Mouse (Mus musculus): Measurements from ENCODE around the gene Hhex.

Hhex gene

GRCm38 (mm10) chr19:37449246-37449645, 14.6 kb downstream of the Hhex start:
- DNase-seq (ENCODE audit: low read depth, low spot score): no peak

DNA sequence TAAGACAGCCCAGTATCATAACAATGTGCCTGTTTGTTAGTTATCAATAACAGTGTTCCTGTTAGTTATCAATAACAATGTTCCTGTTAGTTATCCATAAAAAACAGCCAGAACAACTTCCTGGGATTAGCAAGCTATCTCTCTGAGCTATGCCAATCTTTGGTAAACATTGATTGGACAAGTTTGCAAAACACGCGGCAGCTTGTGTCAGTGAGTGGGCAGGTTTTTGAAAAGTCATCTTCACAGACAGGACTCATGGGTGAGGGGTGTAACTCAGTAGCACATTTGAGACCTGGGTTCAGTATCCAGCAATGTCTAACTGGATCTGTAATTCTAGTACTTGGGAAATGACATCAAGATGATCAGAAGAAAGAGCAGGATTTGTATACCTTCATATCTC, 20.9 kb downstream of the Hhex start:
- DNase-seq (ENCODE audit: low read depth, low spot score): no peak

DNA sequence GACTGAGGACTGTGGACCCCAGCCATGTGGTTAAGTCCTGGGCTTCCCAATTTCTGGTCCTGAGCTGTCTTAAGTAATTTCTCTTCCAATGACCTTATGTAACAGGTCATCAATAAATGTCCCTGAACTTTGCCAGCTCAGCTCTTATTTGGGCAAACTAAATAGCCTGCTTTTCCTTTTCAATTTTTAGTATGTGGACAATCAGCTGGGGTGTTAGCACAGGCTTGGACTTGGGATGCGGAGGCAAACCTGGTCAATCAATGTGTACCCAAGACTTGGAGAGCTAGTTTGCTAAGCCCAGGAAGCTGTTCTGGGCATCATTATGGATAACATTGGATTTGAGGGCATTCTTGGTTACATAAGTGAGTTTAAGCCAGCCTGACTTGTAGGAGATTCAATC, 21.4 kb downstream of the Hhex start:
- DNase-seq (ENCODE audit: low read depth, low spot score): no peak

GRCm38 (mm10) chr19:37458013-37458412, 23.4 kb downstream of the Hhex start:
- DNase-seq (ENCODE audit: low read depth, low spot score): no peak

DNA sequence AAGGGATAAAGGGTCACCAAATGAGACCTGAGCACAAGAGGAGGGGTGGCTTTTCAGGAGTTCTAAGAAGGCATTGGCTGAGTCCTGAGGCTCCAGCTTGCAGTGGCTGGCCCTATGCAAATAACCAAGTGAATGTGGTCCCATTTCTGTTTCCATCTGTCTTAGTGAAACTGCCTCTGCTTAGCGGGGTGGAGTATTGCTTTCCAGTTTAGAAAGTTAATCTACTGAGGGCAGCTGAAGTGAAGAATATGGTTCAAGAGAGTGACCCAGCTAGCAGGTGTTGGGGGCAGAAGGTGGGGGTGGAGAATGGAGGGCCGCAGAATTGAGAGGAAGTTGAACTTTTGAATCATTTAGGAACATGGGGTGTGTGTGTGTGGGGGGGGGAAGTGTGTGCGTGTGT, 31.8 kb downstream of the Hhex start:
- no peak for DNase-seq (ENCODE audit: low read depth, low spot score)

DNA sequence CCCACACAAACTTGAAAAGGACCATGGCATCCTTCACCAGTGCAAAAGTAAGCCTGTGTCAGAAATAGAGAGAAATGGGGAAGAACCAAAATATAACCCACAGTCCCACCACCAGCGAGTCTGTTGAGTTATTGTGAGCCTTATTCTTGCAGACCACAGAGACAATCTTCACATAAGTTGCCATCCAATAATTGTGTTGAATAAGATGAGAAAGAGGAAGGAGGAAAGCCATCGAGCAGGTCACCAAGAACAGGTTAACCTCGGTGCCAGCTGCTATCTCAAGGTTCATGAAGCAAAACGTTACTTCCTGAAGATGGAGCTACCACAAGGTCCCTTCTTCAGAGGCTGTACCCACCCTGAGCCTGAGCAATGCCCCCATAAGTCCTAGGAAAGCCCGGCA, 32.4 kb downstream of the Hhex start:
- no peak for DNase-seq (ENCODE audit: low read depth, low spot score)

DNA sequence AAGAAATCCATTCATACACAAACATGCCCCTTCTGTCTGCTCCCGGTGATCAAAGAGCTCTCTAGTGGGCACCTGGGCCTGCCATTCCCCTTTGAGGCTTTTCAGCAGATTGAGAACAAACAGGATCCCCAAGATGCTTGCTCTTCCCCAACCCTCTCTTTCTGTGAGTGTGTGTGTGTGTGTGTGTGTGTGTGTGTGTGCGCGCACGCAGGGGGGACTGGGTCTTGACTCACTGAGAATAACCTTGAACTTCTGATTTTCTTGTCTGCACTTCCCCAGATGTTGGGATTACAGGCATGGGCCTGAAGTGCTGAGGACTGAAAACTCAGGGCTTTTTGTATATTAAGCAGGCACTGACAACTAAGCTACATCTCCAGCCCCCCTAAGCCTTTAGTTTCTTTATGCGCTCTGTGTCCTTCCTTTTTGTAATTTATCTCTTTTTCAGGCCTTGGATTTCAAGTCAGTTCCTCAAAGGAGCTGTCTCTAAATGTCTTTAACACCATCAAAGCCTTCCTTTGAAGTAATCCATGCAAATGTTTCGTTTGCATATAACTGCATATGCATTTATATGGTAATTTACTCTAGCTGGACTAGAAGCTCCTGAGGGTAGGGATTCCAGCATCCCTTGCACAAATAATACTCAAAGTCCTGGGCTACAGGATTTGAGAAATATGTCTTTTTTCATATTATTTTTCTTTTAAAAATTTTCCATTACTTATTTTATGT, 34.4 kb downstream of the Hhex start:
- DNase-seq (ENCODE audit: low read depth, low spot score): no peak

DNA sequence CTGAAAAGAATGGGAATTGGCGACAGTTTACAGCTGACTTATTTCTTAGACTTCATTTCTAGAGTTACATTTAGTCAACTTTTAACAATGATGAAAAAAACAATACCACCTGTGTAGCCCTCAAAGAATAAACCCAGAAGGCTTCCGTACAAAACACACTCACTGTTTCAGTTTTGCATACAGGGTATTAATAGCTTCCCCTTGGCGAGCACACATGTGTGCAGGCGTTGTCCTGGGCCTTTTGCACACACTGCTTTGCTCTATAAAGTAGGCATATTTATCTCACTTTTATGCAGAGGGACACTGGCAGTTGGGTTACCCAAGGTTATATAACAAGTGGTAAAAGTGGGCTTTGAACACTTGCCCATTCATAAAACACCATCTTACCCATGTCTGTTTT, 37.1 kb downstream of the Hhex start:
- DNase-seq (ENCODE audit: low read depth, low spot score): no peak

DNA sequence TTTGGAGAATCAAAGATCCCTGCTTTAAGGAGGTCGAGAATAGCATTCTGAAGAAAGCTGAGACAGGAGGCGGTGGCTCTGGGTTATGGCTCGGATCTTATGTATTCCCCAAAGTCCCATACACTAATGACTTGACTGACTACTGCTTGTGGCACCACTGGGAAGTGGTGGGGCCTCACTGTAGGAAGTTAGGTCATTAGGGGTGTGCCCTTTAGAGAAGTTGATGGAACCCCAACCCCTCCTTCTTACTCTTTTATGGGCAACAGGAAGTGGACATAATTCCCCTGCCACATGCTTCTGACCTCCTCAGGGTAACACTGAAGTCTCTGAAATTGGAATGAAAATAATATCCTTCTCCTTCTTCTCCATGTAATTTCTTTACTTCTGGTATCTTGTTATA, 38.0 kb downstream of the Hhex start:
- DNase-seq (ENCODE audit: low read depth, low spot score): no peak

DNA sequence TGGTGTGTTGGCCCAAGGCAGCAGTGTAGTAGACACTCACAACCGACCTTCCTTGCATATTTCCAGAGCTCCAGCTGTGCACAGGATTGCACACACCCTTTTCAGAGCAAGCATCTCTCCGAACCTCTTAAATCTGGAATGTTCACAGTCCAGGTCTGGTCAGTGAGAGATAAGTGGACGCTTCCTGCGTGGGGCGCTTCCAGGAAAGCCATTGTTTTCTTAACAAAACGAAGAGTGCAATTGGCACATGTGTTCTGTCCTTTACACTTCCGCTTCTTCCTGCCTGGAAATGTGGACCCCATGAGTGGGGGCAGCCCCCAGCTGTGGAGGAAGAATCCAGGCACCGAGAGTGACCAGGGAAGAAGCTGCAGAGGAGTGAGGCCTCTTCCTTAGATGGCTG, 47.1 kb downstream of the Hhex start:
- DNase-seq (ENCODE audit: low read depth, low spot score): no peak

GRCm38 (mm10) chr19:37482556-37483187, 48.1 kb downstream of the Hhex start:
- no peak for DNase-seq (ENCODE audit: low read depth, low spot score)

DNA sequence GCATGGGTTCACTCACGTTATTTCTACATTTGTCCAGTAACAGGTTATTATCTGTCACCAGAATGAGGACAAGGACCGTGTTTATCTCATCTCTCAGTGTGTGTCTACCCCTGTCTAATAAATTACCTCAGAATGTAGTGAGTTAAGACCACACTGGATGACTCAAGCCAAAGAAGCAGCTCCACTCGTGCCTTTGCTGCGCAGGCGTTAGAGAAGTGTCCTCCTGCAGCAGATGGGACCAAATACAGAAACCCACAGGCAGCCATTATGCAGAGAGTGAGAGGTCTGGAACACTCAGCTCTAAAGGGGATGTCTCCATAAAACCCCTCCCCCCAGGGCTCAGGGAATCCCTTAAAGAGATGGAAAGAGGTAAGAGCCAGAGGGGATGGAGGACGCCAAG, 50.2 kb downstream of the Hhex start:
- DNase-seq (ENCODE audit: low read depth, low spot score): no peak

- no peak for DNase-seq (ENCODE audit: low read depth, low spot score)
These were observed 52.2 kb downstream of the Hhex start for GRCm38 (mm10) chr19:37486801-37487200.

DNA sequence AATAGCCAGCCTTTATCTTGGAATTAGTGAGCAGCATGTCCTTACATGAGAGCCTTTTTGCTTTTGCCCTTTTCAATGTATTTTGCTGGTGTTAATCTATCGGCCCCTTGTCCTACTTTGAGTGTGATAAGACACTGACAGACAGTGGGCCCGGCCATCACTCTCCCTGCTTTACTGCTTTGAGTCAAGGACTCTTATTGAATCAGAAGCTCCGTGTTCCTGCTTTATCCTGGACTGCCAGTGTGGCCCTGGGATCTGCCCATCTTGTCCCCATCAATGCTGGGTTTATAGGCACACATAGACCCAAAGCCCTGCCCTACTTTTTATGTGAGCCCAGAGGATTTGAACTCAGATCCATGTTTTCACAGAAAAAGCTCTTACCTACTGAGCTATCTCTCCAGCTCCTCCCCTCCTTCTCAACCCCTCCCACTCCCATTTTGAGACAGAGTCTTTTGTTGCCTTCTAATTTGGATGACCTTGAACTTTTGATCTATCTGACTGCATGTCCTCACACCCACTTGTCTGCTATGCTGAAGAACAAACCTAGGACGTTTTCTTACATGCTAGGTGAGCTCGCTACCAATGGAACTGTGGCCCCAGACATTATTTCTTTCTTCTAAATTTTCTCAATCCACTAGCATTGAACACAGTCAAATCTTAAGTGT, 53.3 kb downstream of the Hhex start:
- no peak for DNase-seq (ENCODE audit: low read depth, low spot score)

DNA sequence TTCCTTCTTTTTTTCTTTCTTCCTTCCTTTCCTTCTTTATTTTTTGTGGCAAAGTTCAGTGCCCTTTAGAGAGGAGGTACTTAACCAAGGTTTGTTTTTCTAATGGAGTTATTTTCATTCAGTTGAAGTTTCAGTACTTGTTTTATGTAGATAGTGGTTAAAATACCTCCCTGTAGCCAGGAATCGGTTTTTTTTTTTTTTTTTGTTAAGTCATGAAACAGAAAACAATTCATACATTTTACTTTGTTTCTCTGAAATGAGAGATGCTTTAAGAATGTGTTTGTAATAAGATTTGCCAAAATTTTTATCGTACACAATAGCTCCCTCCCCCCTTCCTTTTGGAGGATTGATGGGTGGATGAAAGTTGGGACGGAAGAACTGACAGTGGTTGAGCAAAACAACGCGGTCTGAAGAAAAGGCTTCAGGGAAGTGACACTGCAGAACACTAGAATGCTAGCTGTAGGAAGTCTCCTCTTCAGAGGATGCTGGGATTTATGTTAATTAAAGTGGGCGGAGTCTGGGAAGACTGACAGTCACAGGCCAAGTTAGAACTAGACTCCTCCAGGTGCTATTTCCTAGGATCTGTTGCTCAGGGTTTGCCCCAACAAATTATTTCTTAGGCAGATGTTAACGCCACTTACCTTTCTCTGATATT, 54.1 kb downstream of the Hhex start:
- DNase-seq (ENCODE audit: low read depth, low spot score): no peak

Data from retina, adult 2 months (tissue).